Mouse (Mus musculus) liver, embryonic 14.5 days (tissue): Measurements from ENCODE around the gene Jdp2. TPM values are rescaled to one million over a fixed set of nuclear protein-coding genes. Genes with fewer than 3 reads are reported as not detected.

ENCODE experiments used
- ATAC-seq: fragments of 200-750 bp; cut with Nextera tagmentation; 2 replicates; pipeline ENCODE4 v1.8.0; 2017; ENCODE audit warnings: moderate number of reproducible peaks, mild to moderate bottlenecking, moderate library complexity; ENCODE audit not compliant: insufficient read depth
- DNase-seq, 3 experiments: peaks; one replicate each; pipeline ENCODE4 v3.0.0-alpha.2; 2012 to 2013; ENCODE audit warnings: low read depth in 3 of 3, low spot score in 3 of 3
- H3K27ac ChIP-seq: fragments of 300-500 bp; sonication (generic); 2 replicates; pipeline ENCODE4 v1.5.1; 2014; ENCODE audit warnings: moderate library complexity, mild to moderate bottlenecking, control low read depth, inconsistent platforms
- H3K27me3 ChIP-seq: fragments of 300-500 bp; sonication (generic); 2 replicates; pipeline ENCODE4 v1.6.1; 2014; ENCODE audit warnings: mild to moderate bottlenecking, low read length, moderate library complexity; ENCODE audit not compliant: control insufficient read depth, insufficient read depth
- H3K36me3 ChIP-seq: fragments of 300-500 bp; sonication (generic); replicated peaks from 2 replicates; pipeline ENCODE4 v1.6.1; 2014; ENCODE audit warnings: low read depth; ENCODE audit not compliant: control insufficient read depth, insufficient read depth
- H3K4me1 ChIP-seq, 2 experiments: fragments of 200-500 bp in 1 of 2; fragments of 300-500 bp in 1 of 2; sonication (generic) in 1 of 2; replicated peaks; 2 replicates each; pipeline ENCODE4 v1.6.1; 2012 to 2014; ENCODE audit warnings: antibody characterized with exemption in 1 of 2, inconsistent platforms in 1 of 2, low read length in 1 of 2; ENCODE audit not compliant: control insufficient read depth in 2 of 2, insufficient read depth in 2 of 2
- H3K4me2 ChIP-seq: fragments of 300-500 bp; sonication (generic); 2 replicates; pipeline ENCODE4 v1.6.1; 2014; ENCODE audit warnings: low read depth, mild to moderate bottlenecking, control low read depth, moderate library complexity
- H3K4me3 ChIP-seq, 2 experiments: fragments of 200-500 bp in 1 of 2; fragments of 300-500 bp in 1 of 2; sonication (generic) in 1 of 2; 2 replicates each; pipeline ENCODE4 v1.5.1; 2012 to 2014; ENCODE audit warnings: low read depth in 2 of 2, low read length in 2 of 2, mild to moderate bottlenecking in 2 of 2, control low read depth in 1 of 2, inconsistent platforms in 1 of 2, moderate library complexity in 1 of 2; ENCODE audit not compliant: insufficient read depth in 1 of 2
- H3K9ac ChIP-seq: fragments of 300-500 bp; sonication (generic); replicated peaks from 2 replicates; pipeline ENCODE4 v1.6.1; 2014; ENCODE audit warnings: mild to moderate bottlenecking, control low read depth, moderate library complexity
- H3K9me3 ChIP-seq: fragments of 300-500 bp; sonication (generic); 2 replicates; pipeline ENCODE4 v1.6.1; 2016; ENCODE audit warnings: low read length, mixed read lengths; ENCODE audit not compliant: control insufficient read depth
- CTCF ChIP-seq: IDR thresholded peaks from 2 replicates; pipeline ENCODE4 v1.5.1; 2016; ENCODE audit warnings: antibody characterized with exemption, low read depth, control low read depth
- EP300 ChIP-seq: IDR thresholded peaks from 2 replicates; pipeline ENCODE4 v1.6.1; 2016; ENCODE audit warnings: antibody characterized with exemption, low read depth
- WGBS: fragments of 180-500 bp; shearing (Covaris S2); extraction: QIAGEN DNeasy Blood & Tissue Kit; methylation state at CpG from one replicate; pipeline ENCODE4 v1.1.7; 2014; ENCODE audit not compliant: insufficient replicate concordance; 5-methylcytosine and 5-hydroxymethylcytosine counted together
- polyA plus RNA-seq, 2 experiments: library from polyadenylated mRNA; depleted of rRNA in 1 of 2; stranded (reverse) in 1 of 2; unstranded in 1 of 2; fragments of >200 nt; fragmentation: Nextera tagmentation in 1 of 2; extraction: Ambion mirVana in 1 of 2; gene quantifications; 2 replicates each; pipeline versions ENCODE4 v1.2.1 to v1.2.3; 2012 to 2014

The Jdp2 gene
- polyA plus RNA-seq, 2 experiments, result 0.18 to 2.1 TPM

DNA sequence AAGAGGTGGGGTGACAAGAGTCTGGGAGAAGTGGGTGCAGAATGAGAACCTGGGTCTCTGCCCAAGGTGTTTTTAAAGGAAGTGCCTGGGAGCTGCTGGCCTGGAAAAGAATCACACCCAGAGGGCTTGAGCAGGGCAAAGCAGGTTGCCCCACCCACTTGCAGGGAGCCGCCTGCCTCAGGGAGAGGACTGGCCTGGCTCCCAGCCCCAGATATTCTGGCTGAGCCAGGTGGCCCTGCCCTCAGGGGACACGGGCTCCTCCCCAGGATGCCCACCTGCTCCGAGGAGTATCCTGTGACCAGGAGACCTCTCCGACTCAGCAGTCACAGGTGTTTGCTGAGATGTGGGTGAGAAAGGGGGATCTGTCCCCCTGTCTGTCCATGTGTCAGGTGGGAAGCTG lies 32.4 kb downstream of the Jdp2 start:
- Histone ChIP-seq H3K4me3 (no peak overlapping the region), H3K9ac (no peak overlapping the region), H3K36me3 (no peaks in the 10 kb centered on the region), H3K4me1 (no peaks in the 10 kb centered on the region), H3K27me3 (no peaks in the 10 kb centered on the region), H3K9me3 (no peaks in the 10 kb centered on the region), H3K4me2 (no peak overlapping the region), H3K27ac (no peak overlapping the region)
- DNase-seq (no peak), ATAC-seq (no peak)
- TF ChIP-seq CTCF, result no peak
- no peak for TF ChIP-seq EP300
- WGBS, result 42% methylated on average over 4 of the region's 4 CpGs

DNA sequence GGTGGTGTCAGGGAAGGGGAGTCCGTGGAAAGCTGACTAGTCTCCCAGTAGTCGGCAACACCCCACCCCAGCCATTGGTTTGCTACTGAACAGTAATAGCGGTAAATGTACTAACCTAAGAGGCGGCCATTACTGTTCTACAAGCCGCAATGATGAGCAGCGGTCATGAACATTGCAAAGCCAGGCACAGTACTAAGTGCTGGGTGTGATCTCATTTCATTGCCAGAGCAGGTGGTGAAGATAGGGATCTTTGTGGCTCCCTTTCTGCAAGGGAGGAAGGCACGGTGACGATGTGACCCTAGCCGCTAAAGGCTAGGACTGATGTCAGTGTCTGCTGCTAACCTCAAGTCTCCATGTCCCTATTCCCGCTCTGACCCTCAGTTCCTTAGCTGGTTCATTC lies 33.5 kb downstream of the Jdp2 start:
- Histone ChIP-seq H3K4me2 (no peak overlapping the region), H3K27me3 (no peaks in the 10 kb centered on the region), H3K9ac (no peak overlapping the region), H3K27ac (no peak overlapping the region), H3K4me1 (no peaks in the 10 kb centered on the region), H3K36me3 (no peaks in the 10 kb centered on the region), H3K4me3 (no peak overlapping the region), H3K9me3 (no peaks in the 10 kb centered on the region)
- ATAC-seq (no peak), DNase-seq (no peak)
- TF ChIP-seq CTCF, result no peak
- WGBS, result 76% methylated on average over 10 of the region's 10 CpGs

DNA sequence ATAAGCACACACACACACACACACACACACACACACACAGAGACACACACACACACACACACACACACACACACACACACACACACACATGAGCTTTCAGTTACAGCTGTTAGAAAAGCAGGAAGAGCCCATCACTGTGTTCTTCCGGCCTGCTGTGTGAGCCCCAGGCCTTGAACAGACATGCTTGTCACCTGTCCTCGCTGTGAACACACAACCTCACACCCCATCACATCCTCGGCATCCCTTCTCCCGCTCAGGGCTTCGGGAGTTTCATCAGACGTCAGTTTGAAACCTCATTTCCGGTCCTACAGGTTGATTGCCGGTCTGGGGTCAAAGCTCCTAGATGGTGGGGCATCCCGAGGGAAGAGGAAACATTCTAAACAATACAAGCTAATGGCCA lies 39.1 kb downstream of the Jdp2 start:
- Histone ChIP-seq H3K4me1 (peaks cover 0 to 4% of the 10 kb centered on the region in 2 experiments; a peak in 1 of 4 replicates), H3K4me3 (no peak overlapping the region), H3K36me3 (no peaks in the 10 kb centered on the region), H3K4me2 (no peak overlapping the region), H3K27ac (no peak overlapping the region), H3K27me3 (no peaks in the 10 kb centered on the region), H3K9ac (no peak overlapping the region), H3K9me3 (no peaks in the 10 kb centered on the region)
- DNase-seq, result no peak
- TF ChIP-seq CTCF, result no peak
- TF ChIP-seq EP300, result no peak
- ATAC-seq, result no peak
- 43% methylated on average over 9 of the region's 9 CpGs for WGBS

DNA sequence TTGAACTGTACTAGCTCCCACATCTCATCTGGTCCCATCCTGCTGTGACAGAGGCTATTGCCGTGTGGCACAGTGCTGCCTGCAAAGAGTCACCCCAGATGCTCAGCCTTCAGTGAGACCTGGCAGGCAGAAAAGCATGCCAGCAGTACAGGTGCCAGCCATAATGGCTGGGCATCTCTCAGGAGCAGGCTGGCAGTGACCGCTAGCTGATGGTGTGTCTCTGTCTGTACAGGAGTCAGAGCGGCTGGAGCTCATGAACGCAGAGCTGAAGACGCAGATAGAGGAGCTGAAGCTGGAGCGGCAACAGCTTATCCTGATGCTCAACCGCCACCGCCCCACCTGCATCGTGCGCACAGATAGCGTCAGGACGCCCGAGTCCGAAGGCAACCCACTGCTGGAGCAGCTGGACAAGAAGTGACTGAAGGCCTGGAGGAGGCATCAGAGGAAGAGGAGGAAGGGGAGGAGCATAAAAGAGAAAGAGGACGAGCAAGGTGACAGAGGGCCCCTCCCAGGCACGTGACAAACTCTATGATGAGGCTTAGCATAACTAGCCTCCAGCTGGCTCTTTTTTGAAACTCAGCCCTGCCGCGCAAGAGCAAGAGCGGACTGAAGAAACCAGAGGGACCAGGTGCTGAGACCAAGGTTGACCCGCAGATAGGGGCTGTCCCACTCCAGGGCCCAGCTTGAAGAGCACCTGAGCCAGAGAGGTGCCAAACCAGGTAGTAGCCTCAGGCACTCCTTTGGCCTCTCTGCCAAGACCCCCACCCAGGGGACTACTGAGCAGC lies 39.9 kb downstream of the Jdp2 start:
- no peak for TF ChIP-seq EP300
- no peak for TF ChIP-seq CTCF
- ATAC-seq, result no peak
- WGBS, result 63% methylated on average over 20 of the region's 20 CpGs

DNA sequence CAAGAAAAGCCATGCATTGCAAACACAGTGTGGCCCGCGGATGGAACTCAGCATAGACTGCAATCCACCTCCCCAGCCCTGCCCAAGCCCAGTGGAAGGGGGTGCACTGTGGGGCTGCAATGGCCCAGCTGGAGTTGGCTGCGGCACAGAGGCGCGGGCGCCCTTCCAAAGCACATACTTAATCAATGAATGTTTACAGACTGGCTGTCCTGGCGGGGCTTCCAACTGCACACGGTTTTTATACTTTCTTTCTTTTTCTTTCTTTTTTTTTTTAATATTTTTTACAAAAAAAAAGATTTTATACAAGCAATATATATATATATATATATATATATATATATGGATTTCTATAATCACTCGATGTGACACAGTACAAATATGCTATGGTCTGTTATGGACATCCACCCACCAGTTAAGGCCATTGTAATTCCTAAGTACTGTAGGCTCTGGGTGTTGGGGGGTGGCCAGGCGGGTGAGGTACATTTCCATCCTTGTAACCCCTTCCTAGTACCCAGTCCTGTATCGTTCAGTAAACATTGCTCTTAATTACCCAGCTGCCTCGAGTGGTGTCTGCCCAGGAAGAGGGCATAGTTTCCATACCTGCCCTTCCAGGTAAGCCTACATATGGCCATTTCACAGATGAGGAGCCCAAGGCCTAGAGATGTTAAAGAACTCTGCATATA lies 40.6 kb downstream of the Jdp2 start:
- Histone ChIP-seq H3K36me3 (no peaks in the 10 kb centered on the region), H3K4me2 (no peak overlapping the region), H3K27me3 (no peaks in the 10 kb centered on the region), H3K27ac (no peak overlapping the region), H3K9me3 (no peaks in the 10 kb centered on the region), H3K4me3 (no peak overlapping the region), H3K9ac (no peak overlapping the region), H3K4me1 (peaks cover 0 to 4% of the 10 kb centered on the region in 2 experiments; a peak in 1 of 4 replicates)
- no peak for DNase-seq
- WGBS, result 70% methylated on average over 12 of the region's 12 CpGs
- TF ChIP-seq EP300, result no peak
- no peak for TF ChIP-seq CTCF
- no peak for ATAC-seq

More for the DNA sequence above, 39.9 kb downstream of the Jdp2 start:
- Histone ChIP-seq H3K27ac (no peak overlapping the region), H3K27me3 (no peaks in the 10 kb centered on the region), H3K36me3 (no peaks in the 10 kb centered on the region), H3K9ac (no peak overlapping the region), H3K9me3 (no peaks in the 10 kb centered on the region), H3K4me3 (no peak overlapping the region), H3K4me2 (no peak overlapping the region), H3K4me1 (peaks cover 0 to 4% of the 10 kb centered on the region in 2 experiments; a peak in 1 of 4 replicates)
- no peak for DNase-seq
